Mouse (Mus musculus): ENCODE measurements around the gene 2410002F23Rik. TPM values are rescaled to one million over a fixed set of nuclear protein-coding genes. Genes with fewer than 3 reads are reported as not detected.
"Not testable (repeated sequence)": the region's sequence is repeated elsewhere in the genome, so short reads cannot be mapped to it uniquely, and the experiment has no call there.

The 2410002F23Rik gene
- polyA plus RNA-seq, 1 experiment, result 5.7 TPM

DNA sequence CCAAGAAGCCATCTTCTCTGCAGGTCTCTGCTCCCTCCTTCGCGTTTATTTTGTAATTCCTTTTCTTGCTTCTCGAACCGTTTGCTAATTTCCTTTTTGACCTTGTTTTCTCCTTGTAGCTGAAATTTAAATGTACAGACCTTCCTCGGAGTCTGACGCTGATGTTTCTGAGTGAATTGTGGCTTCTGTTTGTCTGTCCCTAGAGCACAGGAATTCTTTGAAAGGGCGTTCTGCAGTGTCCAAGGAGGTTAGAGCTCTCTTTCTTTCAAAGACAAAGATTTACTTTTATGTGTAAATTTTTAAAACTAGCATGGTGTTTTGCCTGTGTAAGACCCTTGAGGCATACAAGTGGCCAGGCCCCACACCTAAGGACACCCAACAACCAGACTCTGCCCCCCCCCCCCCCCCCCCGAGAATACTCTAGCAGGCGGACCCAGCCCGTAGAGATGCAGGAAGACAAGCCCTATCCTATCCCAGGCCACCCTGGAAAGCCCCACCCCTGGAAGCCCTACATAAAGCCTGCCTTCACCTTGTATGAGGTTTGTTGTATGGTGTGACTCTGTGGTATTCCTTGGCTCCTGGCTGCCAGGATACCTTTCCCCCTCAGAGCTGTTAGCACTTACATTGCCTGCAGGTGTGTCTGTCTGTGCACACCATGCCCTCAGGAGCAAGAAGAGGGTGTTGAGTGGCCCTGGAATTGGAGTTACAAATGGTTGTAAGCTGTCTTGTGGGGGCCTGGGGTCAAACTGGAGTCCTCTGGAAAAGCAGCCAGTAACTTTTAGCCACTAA, 30.1 kb downstream of the 2410002F23Rik start:
- Histone ChIP-seq H3K4me1 (ENCODE audit: control insufficient read depth, insufficient read depth, insufficient read length, low read length) (no peaks in the 10 kb centered on the region), H3K4me3 (ENCODE audit: insufficient read depth, low read depth, low read length) (no peak overlapping the region), H3K27ac (replicated peaks; ENCODE audit: low read depth, low read length) (no peak overlapping the region)

DNA sequence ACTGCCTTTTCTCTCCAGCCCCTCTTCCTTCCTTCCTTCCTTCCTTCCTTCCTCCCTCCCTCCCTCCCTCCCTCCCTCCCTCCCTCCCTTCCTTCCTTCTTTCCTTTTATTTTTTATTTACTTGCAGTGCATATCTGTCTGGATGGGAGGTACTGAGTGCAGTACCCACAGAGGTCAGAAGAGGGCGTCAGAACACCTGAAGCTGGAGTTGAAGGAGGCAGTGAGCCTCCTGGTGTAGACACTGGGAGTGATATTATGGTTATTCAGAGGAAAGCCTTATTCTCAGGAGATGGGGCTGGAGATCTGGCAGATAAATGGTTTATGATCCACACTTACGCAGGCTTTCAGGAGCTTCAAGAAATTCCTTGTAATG, 30.7 kb downstream of the 2410002F23Rik start:
- Histone ChIP-seq H3K4me1 (ENCODE audit: control insufficient read depth, insufficient read depth, insufficient read length, low read length) (no peaks in the 10 kb centered on the region), H3K27ac (replicated peaks; ENCODE audit: low read depth, low read length) (no peak overlapping the region), H3K4me3 (ENCODE audit: insufficient read depth, low read depth, low read length) (no peak overlapping the region)

DNA sequence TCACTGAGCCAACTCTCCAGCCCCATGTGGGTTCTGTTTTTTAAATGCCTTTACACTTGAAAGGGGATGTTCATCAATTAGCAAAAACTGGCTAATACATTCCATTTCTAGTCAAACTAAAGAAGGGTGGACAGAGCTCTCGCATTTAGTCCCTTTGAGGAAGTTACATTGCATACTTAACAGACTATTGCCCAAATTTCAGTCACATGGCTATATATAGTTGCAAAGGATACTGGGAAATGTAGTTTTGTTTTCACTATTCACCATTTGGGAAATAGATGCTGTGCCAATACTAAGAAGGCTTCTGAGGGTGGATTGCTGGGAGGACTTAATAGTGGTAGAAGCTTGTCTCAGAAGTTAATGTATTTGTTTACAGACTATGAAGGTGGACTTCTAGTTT, 34.4 kb downstream of the 2410002F23Rik start:
- Histone ChIP-seq H3K27ac (replicated peaks; ENCODE audit: low read depth, low read length) (no peak overlapping the region), H3K4me3 (ENCODE audit: insufficient read depth, low read depth, low read length) (no peak overlapping the region), H3K4me1 (ENCODE audit: control insufficient read depth, insufficient read depth, insufficient read length, low read length) (no peaks in the 10 kb centered on the region)

DNA sequence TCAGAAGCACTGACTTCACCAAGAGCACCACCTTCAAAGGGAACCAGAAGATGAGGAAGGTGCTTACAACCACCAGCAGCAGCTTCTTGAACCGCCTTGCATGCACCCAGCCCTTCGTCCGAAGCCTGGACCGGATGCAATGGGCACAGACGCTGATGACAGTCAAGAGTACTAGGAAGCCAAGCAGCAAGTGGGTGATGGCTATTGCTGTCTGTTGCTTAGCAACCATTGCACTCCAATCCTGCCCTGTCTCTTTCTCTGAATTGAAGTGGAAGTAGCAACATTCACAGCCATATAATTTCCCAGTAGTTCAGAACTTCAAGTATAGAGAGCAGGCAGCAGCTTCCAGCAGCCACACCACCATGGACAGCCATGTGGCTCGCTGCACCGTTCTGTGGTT, 35.1 kb downstream of the 2410002F23Rik start:
- Histone ChIP-seq H3K4me1 (ENCODE audit: control insufficient read depth, insufficient read depth, insufficient read length, low read length) (no peaks in the 10 kb centered on the region), H3K27ac (replicated peaks; ENCODE audit: low read depth, low read length) (no peak overlapping the region)

DNA sequence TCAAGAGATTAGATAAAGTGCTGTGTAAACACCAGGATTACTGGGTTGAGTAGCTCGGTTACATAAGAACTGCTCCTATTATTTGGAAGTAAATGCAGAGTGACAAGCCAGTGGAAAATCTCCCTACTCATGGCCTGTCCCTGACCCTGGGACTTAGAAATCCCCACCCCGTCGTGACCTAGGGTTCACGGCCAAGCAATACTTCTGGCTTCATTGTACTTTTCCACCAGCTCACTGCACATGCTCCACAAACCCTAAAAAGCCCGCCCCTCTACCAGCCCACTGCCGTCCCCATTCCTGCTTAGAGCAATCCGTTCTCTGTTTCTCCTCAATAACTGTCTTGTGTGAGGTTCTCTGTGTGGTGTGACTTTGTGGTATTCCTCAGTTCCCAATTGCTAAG, 41.2 kb downstream of the 2410002F23Rik start:
- Histone ChIP-seq H3K27ac (replicated peaks; ENCODE audit: low read depth, low read length) (no peak overlapping the region), H3K4me1 (ENCODE audit: control insufficient read depth, insufficient read depth, insufficient read length, low read length) (no peaks in the 10 kb centered on the region), H3K4me3 (ENCODE audit: insufficient read depth, low read depth, low read length) (no peak overlapping the region)

More for the DNA sequence above, 35.1 kb downstream of the 2410002F23Rik start:
- no peak overlapping the region for H3K4me3 ChIP-seq (ENCODE audit: insufficient read depth, low read depth, low read length)

DNA sequence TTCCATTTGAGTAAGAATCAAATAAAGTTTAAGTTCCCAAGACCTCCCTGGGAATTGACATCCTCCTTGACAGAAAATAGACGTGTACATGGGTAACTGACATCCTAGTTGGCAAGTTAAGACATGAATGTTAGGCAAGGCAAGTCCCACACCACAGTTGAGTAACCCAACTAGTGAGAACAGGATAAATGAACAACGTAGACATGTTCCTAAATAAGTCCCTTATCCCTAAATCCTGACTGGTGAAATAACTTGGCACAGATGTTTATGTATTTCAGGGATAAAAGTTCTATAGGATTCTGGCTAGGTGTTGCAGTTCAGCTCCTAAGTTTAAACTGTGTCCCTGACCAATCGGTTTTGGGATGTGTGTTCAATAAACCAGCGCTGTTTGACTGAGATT, 44.5 kb downstream of the 2410002F23Rik start:
- H3K4me3 ChIP-seq (ENCODE audit: insufficient read depth, low read depth, low read length), result no peak overlapping the region
- H3K27ac ChIP-seq (replicated peaks; ENCODE audit: low read depth, low read length), result no peak overlapping the region

DNA sequence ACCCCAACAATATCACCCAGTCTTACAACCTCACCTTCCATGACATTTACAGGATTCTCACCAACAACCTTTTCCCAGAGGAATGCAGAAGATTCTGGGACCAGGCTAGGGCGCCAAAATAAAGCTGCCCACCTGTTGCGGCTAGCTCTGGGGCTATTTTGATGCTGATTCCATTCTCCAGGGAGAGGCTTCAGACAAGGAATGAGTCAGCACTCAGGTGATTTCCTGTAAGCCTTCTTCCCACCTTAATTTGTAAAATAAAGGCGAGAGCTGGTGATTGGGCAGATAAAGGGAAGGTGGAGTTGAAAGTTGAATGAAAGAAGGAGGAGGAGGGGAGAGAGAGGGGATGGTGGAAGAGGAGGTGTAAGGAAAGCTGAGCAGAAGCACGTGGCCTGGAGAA, 44.9 kb downstream of the 2410002F23Rik start:
- Histone ChIP-seq H3K4me1 (ENCODE audit: control insufficient read depth, insufficient read depth, insufficient read length, low read length) (no peaks in the 10 kb centered on the region), H3K27ac (replicated peaks; ENCODE audit: low read depth, low read length) (no peak overlapping the region), H3K4me3 (ENCODE audit: insufficient read depth, low read depth, low read length) (no peak overlapping the region)

More for the DNA sequence above, 44.5 kb downstream of the 2410002F23Rik start:
- no peaks in the 10 kb centered on the region for H3K4me1 ChIP-seq (ENCODE audit: control insufficient read depth, insufficient read depth, insufficient read length, low read length)

DNA sequence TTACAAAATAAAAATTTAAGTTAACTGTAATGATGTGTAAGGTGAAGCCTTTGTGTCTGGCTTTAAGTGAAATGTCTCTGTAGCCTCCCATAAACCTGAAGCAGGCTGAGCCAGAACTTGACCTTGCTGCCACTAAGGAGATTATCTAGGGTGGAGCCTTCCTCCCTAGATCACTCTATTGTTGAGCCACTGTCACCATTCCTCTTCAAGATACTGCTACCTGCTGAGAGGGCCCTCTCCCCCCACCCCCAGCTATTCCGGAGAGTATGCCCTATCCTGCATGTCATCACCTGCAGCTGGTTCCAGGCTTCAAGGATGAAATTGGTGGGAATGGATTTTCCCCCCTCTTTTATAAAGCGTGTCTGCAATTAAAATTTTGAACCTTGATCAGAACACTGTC, 51.0 kb downstream of the 2410002F23Rik start:
- not testable (repeated sequence) for H3K4me1 ChIP-seq (ENCODE audit: control insufficient read depth, insufficient read depth, insufficient read length, low read length); H3K4me3 ChIP-seq (ENCODE audit: insufficient read depth, low read depth, low read length); H3K27ac ChIP-seq (replicated peaks; ENCODE audit: low read depth, low read length)

Other genes with a start within 250 kb of the 2410002F23Rik start
- not detected in 2 replicates for gene Klk1b26, start 234.6 kb upstream of the 2410002F23Rik start, polyA plus RNA-seq (2012; ENCODE audit: insufficient read depth, insufficient read length, missing spikeins)
- gene Klk1b27, start 194.4 kb upstream of the 2410002F23Rik start, polyA plus RNA-seq (2012; ENCODE audit: insufficient read depth, insufficient read length, missing spikeins), result not detected in 2 replicates
- gene Klk1b21, start 144.4 kb upstream of the 2410002F23Rik start, polyA plus RNA-seq (2012; ENCODE audit: insufficient read depth, insufficient read length, missing spikeins), result not detected in 2 replicates
- not detected in 2 replicates for gene Klk1b22, start 134.0 kb upstream of the 2410002F23Rik start, polyA plus RNA-seq (2012; ENCODE audit: insufficient read depth, insufficient read length, missing spikeins)
- not detected in 2 replicates for gene Klk1b16, start 110.0 kb upstream of the 2410002F23Rik start, polyA plus RNA-seq (2012; ENCODE audit: insufficient read depth, insufficient read length, missing spikeins)
- gene Klk1b24, start 58.5 kb upstream of the 2410002F23Rik start, polyA plus RNA-seq (2012; ENCODE audit: insufficient read depth, insufficient read length, missing spikeins), result not detected in 2 replicates
- not detected in 2 replicates for gene Klk1b3, start 48.5 kb upstream of the 2410002F23Rik start, polyA plus RNA-seq (2012; ENCODE audit: insufficient read depth, insufficient read length, missing spikeins)
- gene Klk1b4, start 39.3 kb upstream of the 2410002F23Rik start, polyA plus RNA-seq (2012; ENCODE audit: insufficient read depth, insufficient read length, missing spikeins), result not detected in 2 replicates
- gene Klk1b5, start 30.8 kb upstream of the 2410002F23Rik start, polyA plus RNA-seq (2012; ENCODE audit: insufficient read depth, insufficient read length, missing spikeins), result not detected in 2 replicates
- not detected in 2 replicates for gene Klk1, start 21.4 kb upstream of the 2410002F23Rik start, polyA plus RNA-seq (2012; ENCODE audit: insufficient read depth, insufficient read length, missing spikeins)
- gene Gm36864, start 10.5 kb upstream of the 2410002F23Rik start, polyA plus RNA-seq (2012; ENCODE audit: insufficient read depth, insufficient read length, missing spikeins), result not detected in 2 replicates
- not detected in 2 replicates for gene 1700028J19Rik, start within 50 bp of the 2410002F23Rik start, polyA plus RNA-seq (2012; ENCODE audit: insufficient read depth, insufficient read length, missing spikeins)
- gene Acp4, start 10.7 kb downstream of the 2410002F23Rik start, polyA plus RNA-seq (2012; ENCODE audit: insufficient read depth, insufficient read length, missing spikeins), result not detected in 2 replicates
- gene Gm15517, start 14.7 kb downstream of the 2410002F23Rik start, polyA plus RNA-seq (2012; ENCODE audit: insufficient read depth, insufficient read length, missing spikeins), result not detected in 2 replicates
- 1.4 and 1.8 TPM in 2 replicates for gene Clec11a, start 60.2 kb downstream of the 2410002F23Rik start, polyA plus RNA-seq (2012; ENCODE audit: insufficient read depth, insufficient read length, missing spikeins)
- gene Shank1, start 63.5 kb downstream of the 2410002F23Rik start, polyA plus RNA-seq (2012; ENCODE audit: insufficient read depth, insufficient read length, missing spikeins), result 0.59 and 1.0 TPM in 2 replicates
- 3.2 and 4.9 TPM in 2 replicates for gene Syt3, start 137.4 kb downstream of the 2410002F23Rik start, polyA plus RNA-seq (2012; ENCODE audit: insufficient read depth, insufficient read length, missing spikeins)
- gene 1700008O03Rik, start 139.1 kb downstream of the 2410002F23Rik start, polyA plus RNA-seq (2012; ENCODE audit: insufficient read depth, insufficient read length, missing spikeins), result not detected in 2 replicates
- gene Lrrc4b, start 182.3 kb downstream of the 2410002F23Rik start, polyA plus RNA-seq (2012; ENCODE audit: insufficient read depth, insufficient read length, missing spikeins), result not detected in 2 replicates
- not detected in 2 replicates for gene Aspdh, start 218.7 kb downstream of the 2410002F23Rik start, polyA plus RNA-seq (2012; ENCODE audit: insufficient read depth, insufficient read length, missing spikeins)
- gene Josd2, start 221.3 kb downstream of the 2410002F23Rik start, polyA plus RNA-seq (2012; ENCODE audit: insufficient read depth, insufficient read length, missing spikeins), result 25.2 and 29.4 TPM in 2 replicates
- 80.2 and 97.6 TPM in 2 replicates for gene Emc10, start 249.8 kb downstream of the 2410002F23Rik start, polyA plus RNA-seq (2012; ENCODE audit: insufficient read depth, insufficient read length, missing spikeins)
- gene Fam71e1, start 249.9 kb downstream of the 2410002F23Rik start, polyA plus RNA-seq (2012; ENCODE audit: insufficient read depth, insufficient read length, missing spikeins), result 3.2 and 3.6 TPM in 2 replicates